Mouse (Mus musculus) midbrain, embryonic 13.5 days (tissue): ENCODE measurements around the gene Skap2. TPM values are rescaled to one million over a fixed set of nuclear protein-coding genes. Genes with fewer than 3 reads are reported as not detected.

Experiments
- ATAC-seq: fragments of 200-750 bp; cut with Nextera tagmentation; 2 replicates; pipeline ENCODE4 v1.8.0; 2017; ENCODE audit warnings: mild to moderate bottlenecking, moderate TSS enrichment, moderate library complexity
- H3K27ac ChIP-seq: fragments of 300-500 bp; sonication (generic); 2 replicates; pipeline ENCODE4 v1.5.1; 2015; ENCODE audit warnings: inconsistent platforms, mild to moderate bottlenecking, moderate library complexity
- H3K27me3 ChIP-seq: fragments of 300-500 bp; sonication (generic); 2 replicates; pipeline ENCODE4 v1.6.1; 2015; ENCODE audit warnings: mild to moderate bottlenecking, inconsistent platforms
- H3K36me3 ChIP-seq: fragments of 300-500 bp; sonication (generic); 2 replicates; pipeline ENCODE4 v1.6.1; 2015; ENCODE audit warnings: mild to moderate bottlenecking, inconsistent platforms
- H3K4me1 ChIP-seq: fragments of 300-500 bp; sonication (generic); replicated peaks from 2 replicates; pipeline ENCODE4 v1.6.1; 2015; ENCODE audit warnings: inconsistent platforms
- H3K4me2 ChIP-seq: fragments of 300-500 bp; sonication (generic); replicated peaks from 2 replicates; pipeline ENCODE4 v1.6.1; 2015; ENCODE audit warnings: moderate library complexity, mild to moderate bottlenecking, inconsistent platforms
- H3K4me3 ChIP-seq: fragments of 300-500 bp; sonication (generic); replicated peaks from 2 replicates; pipeline ENCODE4 v1.5.1; 2015; ENCODE audit warnings: mild to moderate bottlenecking, inconsistent platforms
- H3K9ac ChIP-seq: fragments of 300-500 bp; sonication (generic); replicated peaks from 2 replicates; pipeline ENCODE4 v1.6.1; 2015; ENCODE audit warnings: mild to moderate bottlenecking, inconsistent platforms
- H3K9me3 ChIP-seq: fragments of 300-500 bp; sonication (generic); 2 replicates; pipeline ENCODE4 v1.6.1; 2016; ENCODE audit warnings: mild to moderate bottlenecking, inconsistent platforms
- WGBS: fragments of 180-500 bp; shearing (Covaris S2); methylation state at CpG from one replicate; pipeline ENCODE4 v1.1.7; 2015; 5-methylcytosine and 5-hydroxymethylcytosine counted together
- polyA plus RNA-seq: library from polyadenylated mRNA; unstranded; fragments of >200 nt; fragmentation: Nextera tagmentation; extraction: Ambion mirVana; gene quantifications from 2 replicates; pipeline ENCODE4 v1.2.1, GENCODE M21; 2015

Gene Skap2
- polyA plus RNA-seq, 1 experiment from 2014 or later: 5.3 TPM

DNA sequence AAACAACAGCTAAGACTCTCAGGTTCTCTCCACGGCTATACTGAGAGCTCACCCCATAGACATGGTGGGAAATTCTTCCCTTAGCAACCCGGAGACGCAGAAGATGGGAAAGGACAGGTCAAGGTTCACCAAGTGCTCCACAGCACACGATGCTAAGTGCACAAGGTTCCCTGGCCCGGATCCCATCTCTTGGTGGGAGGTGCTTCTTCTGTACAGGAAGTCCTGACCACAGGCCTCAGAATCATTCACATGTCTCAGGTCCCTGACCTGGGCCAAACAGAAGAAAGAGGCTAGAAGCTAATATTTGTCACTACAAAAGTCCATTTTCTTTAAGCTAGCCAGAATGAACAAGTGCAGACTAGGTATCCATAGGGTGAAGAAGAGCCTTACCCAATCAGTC, 191.5 kb downstream of the Skap2 start:
- Histone ChIP-seq H3K9ac (no peak overlapping the region), H3K27ac (no peak overlapping the region), H3K27me3 (no peaks in the 10 kb centered on the region), H3K36me3 (no peaks in the 10 kb centered on the region), H3K4me3 (no peak overlapping the region), H3K4me2 (no peak overlapping the region), H3K4me1 (peaks cover 7% of the 10 kb centered on the region; the same call in 1 of the 2 replicates), H3K9me3 (peaks cover 10% of the 10 kb centered on the region; the same call in 1 of the 2 replicates)
- ATAC-seq: no peak
- 83% methylated on average over 5 of the region's 5 CpGs for whole genome bisulfite sequencing

DNA sequence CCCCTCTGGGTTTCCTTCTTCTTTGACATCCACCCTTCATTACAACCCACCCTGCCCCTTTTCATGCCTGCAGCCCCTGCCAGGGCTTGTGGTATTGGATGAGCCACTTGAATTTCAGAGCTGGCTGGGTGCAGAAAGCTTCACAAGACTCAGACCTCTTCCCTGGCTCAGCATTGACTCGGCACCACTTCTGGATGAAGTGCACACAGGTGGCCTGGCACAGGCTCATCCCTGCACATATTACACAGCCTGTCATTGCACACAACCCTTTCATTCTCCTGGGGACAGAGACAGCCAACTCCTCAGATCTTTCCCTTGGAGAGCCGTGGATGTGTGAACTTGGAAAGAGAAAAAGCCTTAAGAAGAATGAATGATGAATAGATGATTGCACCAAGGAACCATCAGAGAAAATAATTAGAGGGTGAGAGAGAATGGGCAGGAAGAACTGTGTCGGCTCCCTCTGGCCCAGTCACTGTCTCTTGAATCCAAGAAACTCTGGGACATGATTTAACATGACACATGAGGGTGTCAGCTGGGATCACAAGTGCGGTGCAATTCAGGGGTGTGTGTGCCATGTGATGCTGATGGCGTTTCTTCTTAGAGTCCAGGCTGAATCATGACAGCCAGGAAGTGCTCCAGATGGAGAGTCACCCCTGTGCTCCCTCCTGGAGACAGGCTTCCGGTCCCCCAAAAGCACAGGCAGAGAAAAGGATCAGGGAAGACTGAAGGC, 195.3 kb downstream of the Skap2 start:
- ATAC-seq: no peak
- WGBS: 85% methylated on average over 6 of the region's 6 CpGs
- H3K4me1 ChIP-seq: no peaks in the 10 kb centered on the region
- no peak overlapping the region for H3K27ac ChIP-seq
- H3K9ac ChIP-seq: no peak overlapping the region
- H3K9me3 ChIP-seq: peaks cover 10% of the 10 kb centered on the region; the same call in 1 of the 2 replicates
- no peak overlapping the region for H3K4me2 ChIP-seq
- no peaks in the 10 kb centered on the region for H3K36me3 ChIP-seq
- no peaks in the 10 kb centered on the region for H3K27me3 ChIP-seq
- no peak overlapping the region for H3K4me3 ChIP-seq

DNA sequence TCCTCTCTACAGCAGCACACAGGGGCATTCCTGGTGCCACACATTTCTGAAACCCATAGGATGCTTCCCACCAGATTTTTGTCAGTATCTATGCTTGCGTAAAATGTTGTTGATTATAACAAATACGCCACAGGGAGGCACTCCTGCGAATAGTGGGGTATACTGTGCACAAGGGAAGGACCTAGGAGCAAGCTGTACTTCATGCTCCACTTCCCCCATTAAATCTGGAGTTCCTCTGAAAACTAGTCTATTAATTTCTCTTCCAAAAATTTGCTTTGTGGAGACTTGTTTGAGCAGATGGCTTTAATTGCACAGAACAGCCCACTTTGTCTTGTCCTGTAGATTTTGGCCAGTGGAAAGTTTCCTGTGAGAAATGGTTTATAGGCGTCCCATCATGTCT, 201.4 kb downstream of the Skap2 start:
- ATAC-seq: no peak
- H3K36me3 ChIP-seq: no peaks in the 10 kb centered on the region
- H3K27me3 ChIP-seq: no peaks in the 10 kb centered on the region
- H3K9ac ChIP-seq: no peak overlapping the region
- peaks cover 7% of the 10 kb centered on the region; the same call in 1 of the 2 replicates for H3K4me1 ChIP-seq
- no peak overlapping the region for H3K27ac ChIP-seq
- H3K4me3 ChIP-seq: no peak overlapping the region
- 90% methylated on average over 4 of the region's 4 CpGs for WGBS
- no peak overlapping the region for H3K4me2 ChIP-seq
- H3K9me3 ChIP-seq: no peaks in the 10 kb centered on the region

DNA sequence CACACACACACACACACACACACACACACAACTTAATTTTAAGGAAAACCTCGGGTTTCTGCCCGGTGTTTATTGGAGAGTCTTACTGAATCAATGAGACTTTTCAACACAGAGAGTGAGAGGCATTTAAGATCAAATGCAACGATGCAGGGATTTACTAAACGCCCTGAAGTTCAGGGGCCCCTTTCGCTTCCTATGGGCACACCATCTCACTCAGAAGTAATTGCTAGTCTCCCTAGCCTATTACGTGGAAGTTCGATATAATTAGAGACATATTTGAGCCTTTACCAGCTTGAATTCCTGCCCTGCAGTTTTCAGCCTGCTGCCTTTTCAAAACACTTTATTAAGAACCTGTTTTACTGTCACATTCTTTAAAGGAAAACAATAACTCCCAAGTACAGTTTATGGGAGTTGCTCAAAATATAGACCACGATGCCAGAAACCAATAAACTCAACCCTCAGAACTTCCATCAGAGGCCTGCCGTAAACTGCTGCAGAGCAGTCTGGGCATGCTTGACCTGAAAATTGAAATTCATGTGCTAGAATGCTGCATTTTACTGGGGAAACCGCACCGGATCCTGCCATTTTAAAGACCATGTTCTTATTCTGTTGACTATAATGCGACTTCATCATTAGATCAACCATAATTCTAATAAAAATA, 203.1 kb downstream of the Skap2 start:
- no peaks in the 10 kb centered on the region for H3K9me3 ChIP-seq
- no peak for ATAC-seq
- H3K27me3 ChIP-seq: no peaks in the 10 kb centered on the region
- no peak overlapping the region for H3K4me3 ChIP-seq
- H3K4me2 ChIP-seq: no peak overlapping the region
- no peaks in the 10 kb centered on the region for H3K36me3 ChIP-seq
- no peak overlapping the region for H3K27ac ChIP-seq
- H3K9ac ChIP-seq: no peak overlapping the region
- 82% methylated on average over 12 of the region's 12 CpGs for WGBS
- peaks cover 7% of the 10 kb centered on the region; the same call in 1 of the 2 replicates for H3K4me1 ChIP-seq

DNA sequence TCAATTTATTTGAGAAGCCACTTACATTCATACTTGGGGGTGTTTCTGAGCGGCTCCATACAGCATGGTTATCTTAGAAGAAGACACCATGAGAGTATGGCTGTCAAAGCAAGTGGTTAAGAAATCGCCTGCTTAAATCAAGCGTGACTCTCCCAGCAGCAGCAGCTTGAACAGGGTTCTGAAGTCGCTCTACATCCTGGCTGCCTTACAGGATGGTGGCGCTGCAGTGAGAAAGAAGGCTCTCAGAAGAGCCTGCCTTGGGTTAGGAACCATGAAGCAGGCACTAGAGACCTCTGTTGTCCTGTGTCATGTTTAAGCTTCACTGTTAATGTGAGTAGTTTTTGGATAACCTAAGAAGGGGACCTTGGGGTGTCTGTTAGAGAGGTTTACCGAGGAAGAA, 204.3 kb downstream of the Skap2 start:
- WGBS: 73% methylated on average over 6 of the region's 6 CpGs
- Histone ChIP-seq H3K9me3 (no peaks in the 10 kb centered on the region), H3K27ac (no peak overlapping the region)

More for the DNA sequence above, 204.3 kb downstream of the Skap2 start:
- Histone ChIP-seq H3K27me3 (no peaks in the 10 kb centered on the region), H3K9ac (no peak overlapping the region), H3K36me3 (no peaks in the 10 kb centered on the region), H3K4me2 (no peak overlapping the region), H3K4me3 (no peak overlapping the region), H3K4me1 (peaks cover 7% of the 10 kb centered on the region; the same call in 1 of the 2 replicates)
- ATAC-seq: no peak

Other genes with a start within 250 kb of the Skap2 start
- gene Hoxa1, start 145.8 kb upstream of the Skap2 start, polyA plus RNA-seq: 0.07 and 0.09 TPM in 2 replicates
- gene Hoxa2, start 152.3 kb upstream of the Skap2 start, polyA plus RNA-seq: 0.18 TPM in 1 of 2 replicates, not detected in the other
- not detected in 2 replicates for gene 5730596B20Rik, start 164.9 kb upstream of the Skap2 start, polyA plus RNA-seq
- gene Hoxa4, start 179.2 kb upstream of the Skap2 start, polyA plus RNA-seq: not detected in 2 replicates
- 0.08 and 0.17 TPM in 2 replicates for gene Hoxa5, start 192.0 kb upstream of the Skap2 start, polyA plus RNA-seq
- not detected in 2 replicates for gene Hoxa6, start 196.2 kb upstream of the Skap2 start, polyA plus RNA-seq
- gene Hoxa3, start 200.8 kb upstream of the Skap2 start, polyA plus RNA-seq: not detected in 2 replicates
- not detected in 2 replicates for gene Gm28308, start 200.8 kb upstream of the Skap2 start, polyA plus RNA-seq
- not detected in 2 replicates for gene Hoxa7, start 209.3 kb upstream of the Skap2 start, polyA plus RNA-seq
- not detected in 2 replicates for gene Hoxa9, start 218.5 kb upstream of the Skap2 start, polyA plus RNA-seq
- 0.30 TPM in 1 of 2 replicates, not detected in the other for gene Hoxa10, start 228.3 kb upstream of the Skap2 start, polyA plus RNA-seq
- not detected in 2 replicates for gene Hoxa11, start 233.3 kb upstream of the Skap2 start, polyA plus RNA-seq
- gene Hoxa13, start 248.3 kb upstream of the Skap2 start, polyA plus RNA-seq: not detected in 2 replicates